Mouse (Mus musculus) neural tube, embryonic 13.5 days (tissue): ENCODE measurements around the gene Ank2. TPM values are rescaled to one million over a fixed set of nuclear protein-coding genes. Genes with fewer than 3 reads are reported as not detected.

Experiments used
- ATAC-seq: fragments of 200-750 bp; cut with Nextera tagmentation; 2 replicates; pipeline ENCODE4 v1.8.0; 2017; ENCODE audit warnings: low read depth, mild to moderate bottlenecking, moderate TSS enrichment, moderate library complexity
- H3K27ac ChIP-seq: fragments of 300-500 bp; sonication (generic); replicated peaks from 2 replicates; pipeline ENCODE4 v1.5.1; 2015; ENCODE audit warnings: moderate library complexity, mild to moderate bottlenecking, inconsistent platforms
- H3K27me3 ChIP-seq: fragments of 300-500 bp; sonication (generic); 2 replicates; pipeline ENCODE4 v1.6.1; 2015; ENCODE audit warnings: mild to moderate bottlenecking, inconsistent platforms
- H3K36me3 ChIP-seq: fragments of 300-500 bp; sonication (generic); 2 replicates; pipeline ENCODE4 v1.6.1; 2015; ENCODE audit warnings: mild to moderate bottlenecking, inconsistent platforms
- H3K4me1 ChIP-seq: fragments of 300-500 bp; sonication (generic); replicated peaks from 2 replicates; pipeline ENCODE4 v1.6.1; 2015; ENCODE audit warnings: inconsistent platforms
- H3K4me2 ChIP-seq: fragments of 300-500 bp; sonication (generic); 2 replicates; pipeline ENCODE4 v1.6.1; 2015; ENCODE audit warnings: inconsistent platforms, mild to moderate bottlenecking, moderate library complexity
- H3K4me3 ChIP-seq: fragments of 300-500 bp; sonication (generic); 2 replicates; pipeline ENCODE4 v1.5.1; 2015; ENCODE audit warnings: mild to moderate bottlenecking, inconsistent platforms
- H3K9ac ChIP-seq: fragments of 300-500 bp; sonication (generic); 2 replicates; pipeline ENCODE4 v1.6.1; 2015; ENCODE audit warnings: moderate library complexity, mild to moderate bottlenecking, inconsistent platforms
- H3K9me3 ChIP-seq: fragments of 300-500 bp; sonication (generic); 2 replicates; pipeline ENCODE4 v1.6.1; 2016; ENCODE audit warnings: inconsistent platforms
- WGBS: fragments of 180-500 bp; shearing (Covaris S2); methylation state at CpG from one replicate; pipeline ENCODE4 v1.1.7; 2015; 5-methylcytosine and 5-hydroxymethylcytosine counted together
- polyA plus RNA-seq: library from polyadenylated mRNA; unstranded; fragments of >200 nt; fragmentation: Nextera tagmentation; extraction: Ambion mirVana; gene quantifications from 2 replicates; pipeline ENCODE4 v1.2.1, GENCODE M21; 2015

Gene Ank2
- polyA plus RNA-seq, 1 experiment from 2014 or later, result 119 TPM

GRCm38 (mm10) chr3:127169114-127169513 lies 330.0 kb downstream of the Ank2 start:
- Histone ChIP-seq H3K4me3 (no peak overlapping the region), H3K9me3 (no peaks in the 10 kb centered on the region), H3K4me1 (no peaks in the 10 kb centered on the region), H3K36me3 (no peaks in the 10 kb centered on the region), H3K27ac (no peak overlapping the region), H3K27me3 (0 out of 2 replicates have a peak, but pooled peaks cover under 1% of the 10 kb centered on the region), H3K9ac (no peak overlapping the region), H3K4me2 (no peak overlapping the region)
- 100% methylated on average over 1 of the region's 1 CpGs for WGBS
- no peak for ATAC-seq

- peaks cover 19% of the 10 kb centered on the region for H3K4me1 ChIP-seq
- no peak overlapping the region for H3K4me3 ChIP-seq
- H3K27ac ChIP-seq, result no peak overlapping the region
- H3K27me3 ChIP-seq, result peaks cover 9% of the 10 kb centered on the region; the same call in 1 of the 2 replicates
- H3K9ac ChIP-seq, result no peak overlapping the region
- no peaks in the 10 kb centered on the region for H3K9me3 ChIP-seq
- H3K4me2 ChIP-seq, result no peak overlapping the region
- WGBS, result 55% methylated on average over 3 of the region's 3 CpGs
- no peaks in the 10 kb centered on the region for H3K36me3 ChIP-seq
- ATAC-seq, result no peak
Measured at GRCm38 (mm10) chr3:127163749-127164148, 335.4 kb downstream of the Ank2 start.

- H3K36me3 ChIP-seq, result no peaks in the 10 kb centered on the region
- under 1% methylated on average over 41 of the region's 41 CpGs for WGBS
- peaks cover 19% of the 10 kb centered on the region for H3K4me1 ChIP-seq
- peak overlapping the region; percentile 83 for H3K27ac ChIP-seq
- H3K9me3 ChIP-seq, result no peaks in the 10 kb centered on the region
- H3K4me2 ChIP-seq, result peak overlapping the region; percentile 90
- peak; percentile 90 for ATAC-seq
- peak overlapping the region; percentile 57 for H3K4me3 ChIP-seq
- H3K27me3 ChIP-seq, result peaks cover 9% of the 10 kb centered on the region; the same call in 1 of the 2 replicates
- peak overlapping the region; percentile 72 for H3K9ac ChIP-seq
Measured at GRCm38 (mm10) chr3:127161998-127162712, 337.0 kb downstream of the Ank2 start.

GRCm38 (mm10) chr3:127161085-127161837 lies 337.9 kb downstream of the Ank2 start:
- H3K4me2 ChIP-seq, result peak overlapping the region; percentile 90
- H3K27me3 ChIP-seq, result peaks cover 9% of the 10 kb centered on the region; the same call in 1 of the 2 replicates
- H3K9me3 ChIP-seq, result no peaks in the 10 kb centered on the region
- H3K4me1 ChIP-seq, result peaks cover 22% of the 10 kb centered on the region
- no peak for ATAC-seq
- H3K9ac ChIP-seq, result peak overlapping the region; percentile 72
- H3K36me3 ChIP-seq, result no peaks in the 10 kb centered on the region
- peak overlapping the region; percentile 57 for H3K4me3 ChIP-seq
- 5% methylated on average over 23 of the region's 23 CpGs for WGBS
- H3K27ac ChIP-seq, result peak overlapping the region; percentile 83

GRCm38 (mm10) chr3:127157706-127158105 lies 341.4 kb downstream of the Ank2 start:
- no peaks in the 10 kb centered on the region for H3K9me3 ChIP-seq
- no peak overlapping the region for H3K27ac ChIP-seq
- no peak for ATAC-seq
- no peak overlapping the region for H3K4me2 ChIP-seq
- WGBS, result 75% methylated on average over 3 of the region's 3 CpGs
- H3K36me3 ChIP-seq, result no peaks in the 10 kb centered on the region
- H3K9ac ChIP-seq, result no peak overlapping the region
- no peak overlapping the region for H3K4me3 ChIP-seq
- H3K4me1 ChIP-seq, result peaks cover 25% of the 10 kb centered on the region
- no peaks in the 10 kb centered on the region for H3K27me3 ChIP-seq

GRCm38 (mm10) chr3:127156080-127156479 lies 343.1 kb downstream of the Ank2 start:
- 85% methylated on average over 9 of the region's 9 CpGs for WGBS
- no peaks in the 10 kb centered on the region for H3K27me3 ChIP-seq
- H3K4me1 ChIP-seq, result peaks cover 11% of the 10 kb centered on the region
- H3K4me2 ChIP-seq, result no peak overlapping the region
- H3K9me3 ChIP-seq, result no peaks in the 10 kb centered on the region
- H3K36me3 ChIP-seq, result no peaks in the 10 kb centered on the region
- no peak overlapping the region for H3K9ac ChIP-seq
- ATAC-seq, result no peak
- no peak overlapping the region for H3K27ac ChIP-seq
- H3K4me3 ChIP-seq, result no peak overlapping the region

GRCm38 (mm10) chr3:127153861-127154260 lies 345.3 kb downstream of the Ank2 start:
- no peak overlapping the region for H3K4me2 ChIP-seq
- ATAC-seq, result no peak
- no peak overlapping the region for H3K9ac ChIP-seq
- H3K36me3 ChIP-seq, result no peaks in the 10 kb centered on the region
- no peaks in the 10 kb centered on the region for H3K9me3 ChIP-seq
- peaks cover 8% of the 10 kb centered on the region; the same call in 1 of the 2 replicates for H3K4me1 ChIP-seq
- WGBS, result 75% methylated on average over 3 of the region's 3 CpGs
- no peak overlapping the region for H3K27ac ChIP-seq
- H3K27me3 ChIP-seq, result no peaks in the 10 kb centered on the region
- no peak overlapping the region for H3K4me3 ChIP-seq

GRCm38 (mm10) chr3:127153443-127153842 lies 345.7 kb downstream of the Ank2 start:
- no peaks in the 10 kb centered on the region for H3K36me3 ChIP-seq
- no peak overlapping the region for H3K4me2 ChIP-seq
- H3K27ac ChIP-seq, result no peak overlapping the region
- no peaks in the 10 kb centered on the region for H3K9me3 ChIP-seq
- H3K9ac ChIP-seq, result no peak overlapping the region
- peaks cover 8% of the 10 kb centered on the region; the same call in 1 of the 2 replicates for H3K4me1 ChIP-seq
- no peak for ATAC-seq
- WGBS, result 91% methylated on average over 3 of the region's 3 CpGs
- no peak overlapping the region for H3K4me3 ChIP-seq
- H3K27me3 ChIP-seq, result no peaks in the 10 kb centered on the region

GRCm38 (mm10) chr3:127148648-127149047 lies 350.5 kb downstream of the Ank2 start:
- no peak for ATAC-seq

GRCm38 (mm10) chr3:127140590-127140989 lies 358.6 kb downstream of the Ank2 start:
- 85% methylated on average over 9 of the region's 9 CpGs for WGBS
- Histone ChIP-seq H3K27ac (no peak overlapping the region), H3K4me2 (no peak overlapping the region), H3K9ac (no peak overlapping the region), H3K36me3 (no peaks in the 10 kb centered on the region), H3K27me3 (no peaks in the 10 kb centered on the region), H3K9me3 (no peaks in the 10 kb centered on the region), H3K4me3 (no peak overlapping the region), H3K4me1 (0 out of 2 replicates have a peak, but pooled peaks cover 7% of the 10 kb centered on the region)
- ATAC-seq, result no peak

More at GRCm38 (mm10) chr3:127148648-127149047, 350.5 kb downstream of the Ank2 start:
- no peak overlapping the region for H3K4me3 ChIP-seq
- H3K27ac ChIP-seq, result no peak overlapping the region
- no peaks in the 10 kb centered on the region for H3K36me3 ChIP-seq
- no peak overlapping the region for H3K4me2 ChIP-seq
- H3K9me3 ChIP-seq, result no peaks in the 10 kb centered on the region
- H3K9ac ChIP-seq, result no peak overlapping the region
- H3K4me1 ChIP-seq, result 0 out of 2 replicates have a peak, but pooled peaks cover 3% of the 10 kb centered on the region
- WGBS, result 87% methylated on average over 3 of the region's 3 CpGs
- no peaks in the 10 kb centered on the region for H3K27me3 ChIP-seq

GRCm38 (mm10) chr3:127139638-127140037 lies 359.5 kb downstream of the Ank2 start:
- H3K36me3 ChIP-seq, result no peaks in the 10 kb centered on the region
- H3K27ac ChIP-seq, result peak overlapping the region; percentile 39; the same call in 1 of the 2 replicates
- WGBS, result 52% methylated on average over 2 of the region's 2 CpGs
- H3K4me2 ChIP-seq, result no peak overlapping the region
- no peak overlapping the region for H3K4me3 ChIP-seq
- H3K27me3 ChIP-seq, result no peaks in the 10 kb centered on the region
- H3K4me1 ChIP-seq, result peaks cover 16% of the 10 kb centered on the region
- no peak overlapping the region for H3K9ac ChIP-seq
- no peaks in the 10 kb centered on the region for H3K9me3 ChIP-seq
- ATAC-seq, result peak; percentile 32; the same call in 1 of the 2 replicates

GRCm38 (mm10) chr3:127137508-127137907 lies 361.6 kb downstream of the Ank2 start:
- no peaks in the 10 kb centered on the region for H3K27me3 ChIP-seq
- no peak overlapping the region for H3K4me2 ChIP-seq
- no peak overlapping the region for H3K27ac ChIP-seq
- ATAC-seq, result no peak
- H3K4me1 ChIP-seq, result peaks cover 33% of the 10 kb centered on the region
- WGBS, result 77% methylated on average over 5 of the region's 5 CpGs
- no peak overlapping the region for H3K9ac ChIP-seq
- no peaks in the 10 kb centered on the region for H3K36me3 ChIP-seq
- H3K4me3 ChIP-seq, result no peak overlapping the region
- no peaks in the 10 kb centered on the region for H3K9me3 ChIP-seq
